Mouse (Mus musculus) embryonic fibroblast, embryonic 13.5 days (primary cell): ENCODE measurements around the gene Nup62.

Experiments
- CTCF ChIP-seq: IDR thresholded peaks from 2 replicates; pipeline ENCODE4 v1.5.1; 2011; ENCODE audit warnings: mild to moderate bottlenecking, control low read depth, low read length, moderate library complexity, borderline replicate concordance; ENCODE audit not compliant: insufficient read depth
- POLR2A ChIP-seq: IDR thresholded peaks from 2 replicates; pipeline ENCODE4 v1.6.1; 2011; ENCODE audit warnings: low read depth, mild to moderate bottlenecking, control low read depth, low read length, moderate library complexity

- TF ChIP-seq CTCF, result no peak; the same call in 1 of the 2 replicates
- no peak for TF ChIP-seq POLR2A
These were observed 45.8 kb upstream of the Nup62 start for GRCm38 (mm10) chr7:44770046-44770578.
